Mouse (Mus musculus) thymus, postnatal 10 days (tissue): ENCODE data around the gene Tmem18.

Experiments
- DNase-seq, 2 experiments: peaks; one replicate each; pipeline ENCODE4 v3.0.0; 2021; ENCODE audit warnings: low spot score in 2 of 2

Tmem18 gene

GRCm38 (mm10) chr12:30584356-30584740, at the start of gene Tmem18:
TSS of gene Tmem18 (plus strand) at chr12:30584426.
- DNase-seq: peak; percentile 68 to 71

- no peak for DNase-seq
Observed at GRCm38 (mm10) chr12:30557349-30557748, 26.9 kb upstream of the Tmem18 start.

DNA sequence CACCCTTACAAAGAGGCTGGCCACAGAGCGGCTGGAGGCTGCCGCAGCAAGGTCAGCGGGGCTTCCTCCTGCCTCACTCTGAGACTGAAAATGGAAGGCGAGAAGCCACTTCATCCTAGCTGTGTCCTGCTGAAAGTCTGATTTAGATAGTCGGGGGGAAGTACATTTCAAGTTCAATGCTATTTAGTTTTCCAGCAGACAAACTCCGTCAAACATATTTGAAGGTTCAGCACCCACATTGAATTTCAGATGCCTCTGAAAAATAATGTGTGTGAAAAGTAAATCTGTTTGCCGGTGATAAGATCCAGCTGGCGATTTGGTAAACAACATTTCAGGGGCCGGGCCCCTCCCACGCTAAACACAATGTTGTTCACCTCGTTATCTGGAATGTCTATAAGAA, 22.8 kb upstream of the Tmem18 start:
- DNase-seq: no peak

- no peak for DNase-seq
Observed at GRCm38 (mm10) chr12:30572075-30572474, 12.2 kb upstream of the Tmem18 start.

GRCm38 (mm10) chr12:30575952-30576351, 8.3 kb upstream of the Tmem18 start:
- DNase-seq: no peak

- peak in 1 of 2 experiments; percentile 64 for DNase-seq
Observed at GRCm38 (mm10) chr12:30578019-30578418, 6.2 kb upstream of the Tmem18 start.

GRCm38 (mm10) chr12:30581277-30581676, 2.9 kb upstream of the Tmem18 start:
- no peak for DNase-seq

DNA sequence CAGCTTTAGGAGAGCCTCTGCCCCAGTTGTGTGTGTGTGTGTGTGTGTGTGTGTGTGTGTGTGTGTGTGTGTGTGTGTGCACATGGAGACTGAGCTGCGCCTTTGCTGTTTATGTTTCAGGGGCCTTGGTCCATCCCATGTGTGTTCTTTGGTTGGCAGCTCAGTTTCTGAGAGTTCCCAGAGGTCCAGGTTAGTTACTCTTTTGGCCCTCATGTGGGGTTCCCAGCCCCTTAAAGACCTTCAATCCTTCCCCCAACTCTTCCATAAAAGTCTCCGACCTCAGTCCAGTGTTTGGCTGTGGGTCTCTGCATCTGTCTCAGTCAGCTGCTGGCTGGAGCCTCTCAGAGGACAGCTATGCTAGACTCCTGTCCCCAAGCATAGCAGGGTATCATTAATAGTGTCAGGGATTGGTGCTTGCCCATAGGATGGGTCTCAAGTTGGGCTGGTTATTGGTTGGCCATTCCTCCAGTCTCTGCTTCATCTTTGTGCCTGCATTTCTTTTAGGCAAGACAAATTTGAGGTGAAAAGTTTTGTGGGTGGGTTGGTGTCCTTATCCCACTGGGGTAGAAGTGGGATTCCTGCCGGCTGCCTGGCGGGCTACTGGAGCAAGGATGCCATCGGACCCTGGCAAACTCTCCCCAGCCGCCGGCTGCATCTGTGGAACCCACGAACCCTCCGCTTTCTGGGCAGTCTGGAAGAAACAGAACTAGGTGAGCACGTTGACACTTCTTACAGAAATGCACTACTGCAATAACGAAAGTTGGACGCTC, 455 bp upstream of the Tmem18 start:
- peak in 1 of 2 experiments; percentile 38 for DNase-seq

DNA sequence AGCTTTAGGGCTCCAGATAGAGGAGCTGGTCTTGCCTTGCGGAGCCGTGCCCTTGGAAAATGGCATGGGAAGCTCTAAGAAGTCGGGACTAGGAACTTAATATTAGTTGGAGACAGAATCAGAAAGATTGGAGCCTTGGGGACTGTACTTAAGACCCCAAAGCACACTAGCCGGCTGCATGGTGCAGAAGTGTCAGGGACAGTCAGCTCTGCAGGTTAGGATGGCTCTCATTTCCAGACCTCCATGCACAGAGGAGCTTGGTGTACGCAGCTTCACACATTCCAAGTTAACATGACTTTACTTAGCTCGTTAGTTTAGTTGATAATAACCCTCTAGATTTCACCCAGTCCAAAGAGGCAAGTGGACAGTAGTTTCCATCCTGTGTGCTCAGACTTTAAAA, 637 bp downstream of the Tmem18 start:
- DNase-seq: no peak

- DNase-seq: no peak
Observed at GRCm38 (mm10) chr12:30591832-30592231, 7.6 kb downstream of the Tmem18 start.

- DNase-seq: peak in 1 of 2 experiments; percentile 44
Observed at GRCm38 (mm10) chr12:30596818-30597407, 12.7 kb downstream of the Tmem18 start.

DNA sequence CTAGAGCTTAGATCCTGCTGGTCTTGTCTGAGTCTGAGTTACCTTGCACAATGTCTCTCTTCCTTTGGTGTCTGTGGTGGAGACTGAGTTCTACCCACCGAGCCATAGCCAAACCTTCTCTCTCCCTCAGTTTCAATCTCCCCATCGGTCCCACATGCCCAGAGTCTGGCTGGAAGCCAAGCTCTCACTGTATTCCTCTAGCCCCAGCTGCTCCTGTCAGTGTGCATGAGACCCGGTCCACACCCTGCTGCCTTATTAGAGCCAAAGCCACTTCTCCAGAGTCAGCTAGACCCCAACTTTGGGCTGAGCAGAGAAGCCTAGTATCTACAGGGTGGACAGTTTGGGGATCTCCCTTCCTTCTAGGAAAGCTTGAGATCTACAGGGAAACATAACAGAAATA, 14.7 kb downstream of the Tmem18 start:
- no peak for DNase-seq

GRCm38 (mm10) chr12:30599474-30599873, 15.2 kb downstream of the Tmem18 start:
- DNase-seq: no peak

DNA sequence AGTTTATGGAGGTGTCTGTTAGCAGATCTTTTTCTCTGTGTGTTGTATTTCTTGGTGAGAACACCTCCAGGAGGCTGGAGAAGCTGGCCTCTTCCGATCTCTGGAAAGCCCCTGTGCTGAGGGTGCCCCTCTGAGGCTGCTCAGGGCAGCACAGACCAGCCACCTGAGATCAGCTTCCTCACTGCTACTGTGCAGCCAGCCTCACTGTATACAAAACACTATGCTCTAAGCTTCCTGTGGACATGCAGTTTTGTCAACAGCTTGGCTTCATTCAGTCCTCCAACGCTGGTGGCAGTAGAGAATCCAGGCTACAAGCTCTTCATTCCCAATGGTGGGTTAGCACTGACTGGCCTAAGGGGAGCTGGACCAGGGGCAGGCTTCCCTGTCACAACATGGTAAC, 15.8 kb downstream of the Tmem18 start:
- DNase-seq: no peak

GRCm38 (mm10) chr12:30604012-30604411, 19.8 kb downstream of the Tmem18 start:
- no peak for DNase-seq

DNA sequence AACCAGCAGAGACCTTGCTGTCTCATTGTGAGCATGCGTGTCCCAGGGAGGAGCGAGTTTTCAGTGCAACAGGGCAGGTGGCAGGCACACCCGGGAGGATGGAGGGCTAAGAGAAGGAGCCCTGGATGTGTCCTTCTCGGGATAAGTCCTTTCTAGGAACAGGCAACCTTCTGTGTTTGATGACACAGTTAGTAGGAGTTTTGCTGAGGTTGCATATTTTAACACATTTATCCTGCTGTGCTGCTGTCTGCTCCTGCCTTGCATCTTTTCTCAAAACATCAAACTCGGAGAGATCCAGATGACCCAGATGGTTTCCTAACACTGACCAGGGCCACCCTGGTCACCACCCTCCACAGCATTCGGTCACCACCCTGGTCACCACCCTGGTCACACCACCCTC, 20.6 kb downstream of the Tmem18 start:
- DNase-seq: no peak

- no peak for DNase-seq
Observed at GRCm38 (mm10) chr12:30605941-30606340, 21.7 kb downstream of the Tmem18 start.

DNA sequence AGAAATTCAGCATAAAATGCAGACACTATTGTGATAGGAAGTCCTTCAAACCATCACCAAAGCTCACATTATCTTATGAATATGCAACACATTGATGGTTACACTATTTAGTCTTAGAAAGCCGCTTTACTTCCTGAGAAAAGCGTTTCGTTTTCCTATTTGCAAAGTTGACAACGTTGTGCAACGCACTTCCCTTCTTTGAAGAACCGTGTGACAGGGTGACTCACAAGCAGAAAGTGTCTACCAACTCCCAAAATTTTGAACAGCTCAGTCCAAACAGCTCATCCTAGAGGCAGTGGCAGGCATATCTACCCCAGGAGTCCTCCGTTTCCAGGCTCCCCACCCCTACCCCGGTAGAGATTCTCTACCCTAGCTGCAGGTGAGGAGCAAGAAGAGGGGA, 22.5 kb downstream of the Tmem18 start:
- no peak for DNase-seq

GRCm38 (mm10) chr12:30618425-30618824, 34.2 kb downstream of the Tmem18 start:
- DNase-seq: no peak

- DNase-seq: no peak
Observed at GRCm38 (mm10) chr12:30628466-30628865, 44.2 kb downstream of the Tmem18 start.

DNA sequence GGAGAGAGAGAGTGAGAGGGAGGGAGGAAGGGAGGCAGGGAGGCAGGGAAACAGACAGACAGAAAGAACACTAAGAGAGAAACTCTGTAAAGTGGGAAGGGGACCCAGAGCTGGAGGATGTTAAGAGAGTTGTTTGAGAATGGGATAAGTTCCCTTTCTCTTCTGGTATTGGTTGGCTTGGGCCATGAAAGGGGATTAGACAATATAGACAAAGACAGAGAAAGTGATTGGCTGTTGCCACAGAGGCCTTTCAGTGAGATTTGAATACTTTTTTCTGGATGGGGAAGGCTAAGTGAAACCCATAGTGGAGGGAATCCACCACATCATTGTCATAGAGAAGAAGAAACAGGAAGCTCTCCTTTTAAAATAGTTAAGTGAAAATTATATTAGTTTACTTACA, 50.3 kb downstream of the Tmem18 start:
- no peak for DNase-seq
